Mouse (Mus musculus): ENCODE measurements at regions not wholly inside any gene's neighbourhood (a gene's known extent, or its start where the extent isn't known, plus 50 kb on each side); places are given as distances from the start of the nearest gene placed in this dataset.

- H3K79me2 ChIP-seq (ENCODE audit: control insufficient read depth, insufficient read depth) = no peaks in the 10 kb centered on the region
- H3K4me3 ChIP-seq = no peak overlapping the region
- H3K4me2 ChIP-seq (ENCODE audit: low read depth) = no peak overlapping the region
- no peaks in the 10 kb centered on the region for H3K36me3 ChIP-seq (ENCODE audit: control insufficient read depth, insufficient read depth)
- H3K27me3 ChIP-seq (ENCODE audit: control insufficient read depth, insufficient read depth, insufficient read length) = no peaks in the 10 kb centered on the region
- H3ac ChIP-seq (ENCODE audit: control insufficient read depth, insufficient read length) = no peak overlapping the region
- TF ChIP-seq E2F4 (IDR thresholded peaks at IDR 0.05; ENCODE audit: insufficient read depth) = no peak
- no peak for TF ChIP-seq MYOG (IDR thresholded peaks at IDR 0.05; ENCODE audit: control insufficient read depth in 1 of 3, insufficient read depth in 1 of 3, insufficient read length in 2 of 3, low read depth in 2 of 3)
- no peak for TF ChIP-seq POLR2AphosphoS2 (IDR thresholded peaks at IDR 0.05; ENCODE audit: insufficient read length, low read depth)
- TF ChIP-seq TCF12 (IDR thresholded peaks at IDR 0.05; ENCODE audit: insufficient read depth, poor library complexity, severe bottlenecking) = no peak
- no peak for TF ChIP-seq CEBPB (IDR thresholded peaks at IDR 0.05; ENCODE audit: insufficient read depth, poor library complexity, severe bottlenecking)
- no peak for TF ChIP-seq POLR2A (IDR thresholded peaks at IDR 0.05; ENCODE audit: insufficient read length, low read depth)
- no peak for TF ChIP-seq REST (IDR thresholded peaks at IDR 0.05; ENCODE audit: insufficient read depth, insufficient read length)
- TF ChIP-seq TCF3 (IDR thresholded peaks at IDR 0.05; ENCODE audit: insufficient read length, low read depth) = no peak
- TF ChIP-seq USF1 (IDR thresholded peaks at IDR 0.05; ENCODE audit: low read depth) = no peak
- no peak for TF ChIP-seq MAX (IDR thresholded peaks at IDR 0.05; ENCODE audit: low read depth)
- no peak for TF ChIP-seq MYOD1 (IDR thresholded peaks at IDR 0.05; ENCODE audit: control insufficient read depth in 1 of 3, insufficient read length in 2 of 3, low read depth in 2 of 3)
- TF ChIP-seq SRF (IDR thresholded peaks at IDR 0.05; ENCODE audit: control insufficient read depth, insufficient read length, low read depth) = no peak
Observed at GRCm38 (mm10) chr14:71500851-71501250, 901.2 kb upstream of the Fam160b2 start.

GRCm38 (mm10) chr14:71491201-71491600 lies 891.6 kb upstream of the Fam160b2 start:
- TF ChIP-seq E2F4 (IDR thresholded peaks at IDR 0.05; ENCODE audit: insufficient read depth) = no peak
- no peak for TF ChIP-seq SRF (IDR thresholded peaks at IDR 0.05; ENCODE audit: control insufficient read depth, insufficient read length, low read depth)
- TF ChIP-seq MAX (IDR thresholded peaks at IDR 0.05; ENCODE audit: low read depth) = no peak
- no peak for TF ChIP-seq USF1 (IDR thresholded peaks at IDR 0.05; ENCODE audit: low read depth)
- TF ChIP-seq TCF3 (IDR thresholded peaks at IDR 0.05; ENCODE audit: insufficient read length, low read depth) = no peak
- TF ChIP-seq POLR2AphosphoS2 (IDR thresholded peaks at IDR 0.05; ENCODE audit: insufficient read length, low read depth) = no peak
- TF ChIP-seq TCF12 (IDR thresholded peaks at IDR 0.05; ENCODE audit: insufficient read depth, poor library complexity, severe bottlenecking) = no peak
- TF ChIP-seq MYOD1 (IDR thresholded peaks at IDR 0.05; ENCODE audit: control insufficient read depth in 1 of 3, insufficient read length in 2 of 3, low read depth in 2 of 3) = no peak
- no peak for TF ChIP-seq POLR2A (IDR thresholded peaks at IDR 0.05; ENCODE audit: insufficient read length, low read depth)
- TF ChIP-seq REST (IDR thresholded peaks at IDR 0.05; ENCODE audit: insufficient read depth, insufficient read length) = no peak
- TF ChIP-seq CEBPB (IDR thresholded peaks at IDR 0.05; ENCODE audit: insufficient read depth, poor library complexity, severe bottlenecking) = no peak
- no peak for TF ChIP-seq MYOG (IDR thresholded peaks at IDR 0.05; ENCODE audit: control insufficient read depth in 1 of 3, insufficient read depth in 1 of 3, insufficient read length in 2 of 3, low read depth in 2 of 3)
- H3K4me2 ChIP-seq (ENCODE audit: low read depth) = no peak overlapping the region

GRCm38 (mm10) chr14:71486176-71486970 lies 886.7 kb upstream of the Fam160b2 start:
- no peaks in the 10 kb centered on the region for H3K27me3 ChIP-seq (ENCODE audit: control insufficient read depth, insufficient read depth, insufficient read length)
- H3K4me2 ChIP-seq (ENCODE audit: low read depth) = no peak overlapping the region

More at GRCm38 (mm10) chr14:71491201-71491600, 891.6 kb upstream of the Fam160b2 start:
- no peaks in the 10 kb centered on the region for H3K79me2 ChIP-seq (ENCODE audit: control insufficient read depth, insufficient read depth)
- no peaks in the 10 kb centered on the region for H3K27me3 ChIP-seq (ENCODE audit: control insufficient read depth, insufficient read depth, insufficient read length)
- no peaks in the 10 kb centered on the region for H3K36me3 ChIP-seq (ENCODE audit: control insufficient read depth, insufficient read depth)
- no peak overlapping the region for H3ac ChIP-seq (ENCODE audit: control insufficient read depth, insufficient read length)
- H3K4me3 ChIP-seq = no peak overlapping the region

GRCm38 (mm10) chr14:71475656-71476055 lies 876.0 kb upstream of the Fam160b2 start:
- H3K36me3 ChIP-seq (ENCODE audit: control insufficient read depth, insufficient read depth) = no peaks in the 10 kb centered on the region

More at GRCm38 (mm10) chr14:71486176-71486970, 886.7 kb upstream of the Fam160b2 start:
- Histone ChIP-seq H3ac (ENCODE audit: control insufficient read depth, insufficient read length) (no peak overlapping the region), H3K79me2 (ENCODE audit: control insufficient read depth, insufficient read depth) (no peaks in the 10 kb centered on the region), H3K36me3 (ENCODE audit: control insufficient read depth, insufficient read depth) (no peaks in the 10 kb centered on the region), H3K4me3 (no peak overlapping the region)
- TF ChIP-seq CEBPB (IDR thresholded peaks at IDR 0.05; ENCODE audit: insufficient read depth, poor library complexity, severe bottlenecking) = no peak
- TF ChIP-seq POLR2A (IDR thresholded peaks at IDR 0.05; ENCODE audit: insufficient read length, low read depth) = no peak
- no peak for TF ChIP-seq MYOD1 (IDR thresholded peaks at IDR 0.05; ENCODE audit: control insufficient read depth in 1 of 3, insufficient read length in 2 of 3, low read depth in 2 of 3)
- no peak for TF ChIP-seq REST (IDR thresholded peaks at IDR 0.05; ENCODE audit: insufficient read depth, insufficient read length)
- no peak for TF ChIP-seq TCF12 (IDR thresholded peaks at IDR 0.05; ENCODE audit: insufficient read depth, poor library complexity, severe bottlenecking)
- no peak for TF ChIP-seq USF1 (IDR thresholded peaks at IDR 0.05; ENCODE audit: low read depth)
- no peak for TF ChIP-seq MYOG (IDR thresholded peaks at IDR 0.05; ENCODE audit: control insufficient read depth in 1 of 3, insufficient read depth in 1 of 3, insufficient read length in 2 of 3, low read depth in 2 of 3)
- TF ChIP-seq SRF (IDR thresholded peaks at IDR 0.05; ENCODE audit: control insufficient read depth, insufficient read length, low read depth) = no peak

More at GRCm38 (mm10) chr14:71475656-71476055, 876.0 kb upstream of the Fam160b2 start:
- Histone ChIP-seq H3K4me3 (no peak overlapping the region), H3K27me3 (ENCODE audit: control insufficient read depth, insufficient read depth, insufficient read length) (no peaks in the 10 kb centered on the region), H3K4me2 (ENCODE audit: low read depth) (no peak overlapping the region), H3K79me2 (ENCODE audit: control insufficient read depth, insufficient read depth) (no peaks in the 10 kb centered on the region), H3ac (ENCODE audit: control insufficient read depth, insufficient read length) (no peak overlapping the region)
- TF ChIP-seq MYOD1 (IDR thresholded peaks at IDR 0.05; ENCODE audit: control insufficient read depth in 1 of 3, insufficient read length in 2 of 3, low read depth in 2 of 3) = no peak
- TF ChIP-seq POLR2AphosphoS2 (IDR thresholded peaks at IDR 0.05; ENCODE audit: insufficient read length, low read depth) = no peak
- no peak for TF ChIP-seq E2F4 (IDR thresholded peaks at IDR 0.05; ENCODE audit: insufficient read depth)
- no peak for TF ChIP-seq POLR2A (IDR thresholded peaks at IDR 0.05; ENCODE audit: insufficient read length, low read depth)
- no peak for TF ChIP-seq CEBPB (IDR thresholded peaks at IDR 0.05; ENCODE audit: insufficient read depth, poor library complexity, severe bottlenecking)
- no peak for TF ChIP-seq SRF (IDR thresholded peaks at IDR 0.05; ENCODE audit: control insufficient read depth, insufficient read length, low read depth)
- TF ChIP-seq USF1 (IDR thresholded peaks at IDR 0.05; ENCODE audit: low read depth) = no peak
- no peak for TF ChIP-seq REST (IDR thresholded peaks at IDR 0.05; ENCODE audit: insufficient read depth, insufficient read length)
- TF ChIP-seq MYOG (IDR thresholded peaks at IDR 0.05; ENCODE audit: control insufficient read depth in 1 of 3, insufficient read depth in 1 of 3, insufficient read length in 2 of 3, low read depth in 2 of 3) = no peak
- no peak for TF ChIP-seq TCF3 (IDR thresholded peaks at IDR 0.05; ENCODE audit: insufficient read length, low read depth)
- no peak for TF ChIP-seq MAX (IDR thresholded peaks at IDR 0.05; ENCODE audit: low read depth)
- no peak for TF ChIP-seq TCF12 (IDR thresholded peaks at IDR 0.05; ENCODE audit: insufficient read depth, poor library complexity, severe bottlenecking)
